Mouse (Mus musculus) liver, adult 2 months (tissue): ENCODE results near the gene Fstl1. TPM values are rescaled to one million over a fixed set of nuclear protein-coding genes. Genes with fewer than 3 reads are reported as not detected.

Source experiments
- DNase-seq: peaks from one replicate; pipeline ENCODE4 v3.0.0-alpha.2; 2011; ENCODE audit warnings: low read depth, low spot score; ENCODE audit errors: extremely low read depth
- H3K27ac ChIP-seq: fragments of 200-500 bp; replicated peaks from 2 replicates; pipeline ENCODE4 v1.5.1; 2012; ENCODE audit warnings: low read depth, mild to moderate bottlenecking, control low read depth, inconsistent platforms, low read length; ENCODE audit not compliant: insufficient read depth
- H3K27me3 ChIP-seq: fragments of 200-500 bp; 2 replicates; pipeline ENCODE4 v1.6.1; 2012; ENCODE audit warnings: mild to moderate bottlenecking, moderate library complexity, low read length, inconsistent platforms; ENCODE audit not compliant: control insufficient read depth, insufficient read depth
- H3K36me3 ChIP-seq: fragments of 200-500 bp; 2 replicates; pipeline ENCODE4 v1.6.1; 2012; ENCODE audit warnings: low read length, inconsistent platforms; ENCODE audit not compliant: control insufficient read depth, insufficient read depth
- H3K4me1 ChIP-seq: fragments of 200-500 bp; 2 replicates; pipeline ENCODE4 v1.6.1; 2011; ENCODE audit warnings: low read length; ENCODE audit not compliant: control insufficient read depth, insufficient read depth
- H3K4me3 ChIP-seq: fragments of 200-500 bp; 2 replicates; pipeline ENCODE4 v1.5.1; 2011; ENCODE audit warnings: low read depth, mild to moderate bottlenecking, control low read depth, low read length, moderate library complexity; ENCODE audit not compliant: insufficient read depth
- H3K79me2 ChIP-seq: fragments of 200-500 bp; 2 replicates; pipeline ENCODE4 v1.6.1; 2012; ENCODE audit warnings: inconsistent platforms, mild to moderate bottlenecking, low read length, moderate library complexity; ENCODE audit not compliant: control insufficient read depth, insufficient read depth
- H3K9ac ChIP-seq: fragments of 200-500 bp; 2 replicates; pipeline ENCODE4 v1.6.1; 2012; ENCODE audit warnings: low read depth, mild to moderate bottlenecking, control low read depth, inconsistent platforms, low read length
- CTCF ChIP-seq: fragments of 200-500 bp; IDR thresholded peaks from 2 replicates; pipeline ENCODE4 v1.5.1; 2011; ENCODE audit warnings: low read depth, low read length, control low read depth
- POLR2A ChIP-seq: fragments of 200-500 bp; IDR thresholded peaks from 2 replicates; pipeline ENCODE4 v1.6.1; 2011; ENCODE audit warnings: low read length, control low read depth; ENCODE audit not compliant: insufficient read depth; ENCODE audit errors: extremely low read depth
- WGBS: fragments of 180-500 bp; shearing (Covaris S2); methylation state at CpG from one replicate; pipeline ENCODE4 v1.1.7; 2018; 5-methylcytosine and 5-hydroxymethylcytosine counted together
- polyA plus RNA-seq: library from polyadenylated mRNA; depleted of rRNA; stranded (reverse); fragments of >200 nt; gene quantifications from 2 replicates; pipeline ENCODE4 v1.2.3, GENCODE M21; 2012
- total RNA-seq: library from RNA; depleted of rRNA; stranded (reverse); fragments of >200 nt; gene quantifications from 2 replicates; pipeline ENCODE4 v1.2.3, GENCODE M21; 2014

The Fstl1 gene
- total and polyA plus RNA-seq, 2 experiments, result 1.9 to 4.4 TPM

GRCm38 (mm10) chr16:37809623-37809992 is 32.9 kb downstream of the Fstl1 start:
- no peak overlapping the region for H3K4me3 ChIP-seq
- H3K79me2 ChIP-seq, result no peaks in the 10 kb centered on the region
- WGBS, result 81% methylated on average over 6 of the region's 6 CpGs
- no peaks in the 10 kb centered on the region for H3K4me1 ChIP-seq
- no peak overlapping the region for H3K9ac ChIP-seq
- no peak for DNase-seq
- TF ChIP-seq CTCF (no peak), POLR2A (no peak)
- no peaks in the 10 kb centered on the region for H3K36me3 ChIP-seq
- H3K27ac ChIP-seq, result no peak overlapping the region
- no peaks in the 10 kb centered on the region for H3K27me3 ChIP-seq

- Histone ChIP-seq H3K79me2 (no peaks in the 10 kb centered on the region), H3K4me1 (no peaks in the 10 kb centered on the region), H3K4me3 (no peak overlapping the region), H3K9ac (no peak overlapping the region), H3K27me3 (no peaks in the 10 kb centered on the region), H3K27ac (no peak overlapping the region), H3K36me3 (no peaks in the 10 kb centered on the region)
- WGBS, result 86% methylated on average over 8 of the region's 8 CpGs
- no peak for DNase-seq
- TF ChIP-seq CTCF (no peak), POLR2A (no peak)
Measured at GRCm38 (mm10) chr16:37811874-37812273, 35.2 kb downstream of the Fstl1 start.

GRCm38 (mm10) chr16:37812474-37812886 is 35.8 kb downstream of the Fstl1 start:
- no peak overlapping the region for H3K27ac ChIP-seq
- no peak for DNase-seq
- WGBS, result 72% methylated on average over 9 of the region's 9 CpGs

GRCm38 (mm10) chr16:37813691-37814382 is 37.2 kb downstream of the Fstl1 start:
- no peak overlapping the region for H3K27ac ChIP-seq
- H3K36me3 ChIP-seq, result no peaks in the 10 kb centered on the region
- no peak for DNase-seq
- no peaks in the 10 kb centered on the region for H3K79me2 ChIP-seq
- 44% methylated on average over 5 of the region's 5 CpGs for WGBS
- no peak overlapping the region for H3K9ac ChIP-seq
- no peak for TF ChIP-seq POLR2A
- TF ChIP-seq CTCF, result no peak
- no peaks in the 10 kb centered on the region for H3K27me3 ChIP-seq
- H3K4me3 ChIP-seq, result no peak overlapping the region
- no peaks in the 10 kb centered on the region for H3K4me1 ChIP-seq

More at GRCm38 (mm10) chr16:37812474-37812886, 35.8 kb downstream of the Fstl1 start:
- Histone ChIP-seq H3K4me1 (no peaks in the 10 kb centered on the region), H3K79me2 (no peaks in the 10 kb centered on the region), H3K4me3 (no peak overlapping the region), H3K27me3 (no peaks in the 10 kb centered on the region), H3K9ac (no peak overlapping the region), H3K36me3 (no peaks in the 10 kb centered on the region)
- TF ChIP-seq CTCF, result no peak
- TF ChIP-seq POLR2A, result no peak

GRCm38 (mm10) chr16:37814383-37814971 is 37.8 kb downstream of the Fstl1 start:
- no peak overlapping the region for H3K9ac ChIP-seq
- no peaks in the 10 kb centered on the region for H3K79me2 ChIP-seq
- H3K27me3 ChIP-seq, result no peaks in the 10 kb centered on the region
- H3K4me1 ChIP-seq, result no peaks in the 10 kb centered on the region
- WGBS, result 21% methylated on average over 7 of the region's 7 CpGs
- TF ChIP-seq CTCF (peak; percentile 64), POLR2A (no peak)
- no peaks in the 10 kb centered on the region for H3K36me3 ChIP-seq
- peak overlapping the region; percentile 24; the same call in 1 of the 2 replicates for H3K27ac ChIP-seq
- H3K4me3 ChIP-seq, result no peak overlapping the region
- DNase-seq, result peak; percentile 82

- no peaks in the 10 kb centered on the region; the same call in 1 of the 2 replicates for H3K4me1 ChIP-seq
- H3K4me3 ChIP-seq, result no peak overlapping the region
- H3K27me3 ChIP-seq, result no peaks in the 10 kb centered on the region
- peak; percentile 59 for DNase-seq
- TF ChIP-seq CTCF (no peak), POLR2A (no peak)
- no peaks in the 10 kb centered on the region; the same call in 1 of the 2 replicates for H3K36me3 ChIP-seq
- H3K27ac ChIP-seq, result no peak overlapping the region
- H3K79me2 ChIP-seq, result no peaks in the 10 kb centered on the region
- H3K9ac ChIP-seq, result no peak overlapping the region
- WGBS, result 92% methylated on average over 4 of the region's 4 CpGs
Measured at GRCm38 (mm10) chr16:37817986-37818385, 41.3 kb downstream of the Fstl1 start.
